Mouse (Mus musculus) embryonic fibroblast, embryonic 13.5 days (primary cell): ENCODE results near the gene Clstn2.

ENCODE experiments used
- CTCF ChIP-seq: IDR thresholded peaks from 2 replicates; pipeline ENCODE4 v1.5.1; 2011; ENCODE audit warnings: mild to moderate bottlenecking, control low read depth, low read length, moderate library complexity, borderline replicate concordance; ENCODE audit not compliant: insufficient read depth
- POLR2A ChIP-seq: IDR thresholded peaks from 2 replicates; pipeline ENCODE4 v1.6.1; 2011; ENCODE audit warnings: low read depth, mild to moderate bottlenecking, control low read depth, low read length, moderate library complexity

GRCm38 (mm10) chr9:97429885-97430449 lies 603.0 kb downstream of the Clstn2 start:
- TF ChIP-seq CTCF (no peak), POLR2A (no peak)
